ENCODE assay signal across 10 mouse cellular contexts in the genomic region with DNA sequence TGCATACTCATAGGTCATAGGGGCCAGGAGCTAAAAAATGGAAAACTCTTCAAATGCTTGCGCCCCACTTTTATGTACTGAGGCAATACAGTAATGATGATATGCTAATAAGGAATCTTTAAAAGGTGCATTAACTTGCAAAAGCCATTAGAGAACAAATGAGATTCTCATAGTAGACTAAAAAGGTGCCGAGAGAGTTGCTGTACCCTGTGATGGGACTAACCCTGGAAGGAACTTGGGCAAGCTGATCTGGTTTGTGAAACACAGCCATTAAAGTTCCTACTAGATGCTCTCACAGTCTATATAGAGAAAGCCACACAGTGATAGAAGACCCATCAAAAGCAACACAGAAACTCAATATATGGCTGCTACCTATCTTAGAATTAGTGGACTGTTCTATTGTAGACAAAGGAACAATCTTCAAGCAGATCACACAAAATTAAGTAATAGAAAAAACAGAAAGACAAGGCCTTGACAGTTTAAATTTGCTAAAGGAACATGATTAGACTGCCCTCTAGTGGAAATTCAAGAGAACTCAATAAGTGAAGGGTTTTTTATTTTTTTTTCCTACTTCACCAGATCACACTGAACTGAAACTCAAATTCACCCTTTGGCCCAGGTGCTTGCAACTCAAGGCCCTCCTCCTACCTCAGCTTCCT. TPM values are rescaled to one million over a fixed set of nuclear protein-coding genes. Genes with fewer than 3 reads are reported as not detected.
DNase-seq lines count a peak whose midpoint lies in the region; ATAC-seq and TF ChIP-seq lines count a peak whose summit lies in the region.
"Had no signal": no experiment of that assay in that cellular context is flagged by ENCODE, and none has a peak within 500 bp of the region (broad histone marks: within the 10 kb centered on the region; RNA-seq: fewer than 3 reads in every experiment).

No protein-coding gene starts in this region.

- no peak for TF ChIP-seq POLR2A in heart, adult 2 months (IDR thresholded peaks at IDR 0.05; ENCODE audit: insufficient read depth, low read depth, low read length)

- H3K4me3 ChIP-seq in heart, adult 2 months = no peak overlapping the region
- H3K4me3 ChIP-seq: erythroblast, embryonic 14.5 days had no signal

- intact Hi-C loops in heart, adult 2 months (cut with DNase I) = loop anchor here (5.0 to 10.0 kb wide), 2 partner anchors 1113 to 1180 kb away; no protein-coding TSS in a partner anchor

- no peaks in the 10 kb centered on the region for H3K27me3 ChIP-seq in heart, adult 2 months (ENCODE audit: control insufficient read depth, insufficient read depth, low read length)

- no peaks in the 10 kb centered on the region; the same call in 1 of the 2 replicates for H3K36me3 ChIP-seq in heart, adult 2 months (ENCODE audit: control insufficient read depth, insufficient read depth, low read length)

- no peak overlapping the region for H3K9ac ChIP-seq in heart, adult 2 months (ENCODE audit: low read depth, low read length)

- no peaks in the 10 kb centered on the region for H3K79me2 ChIP-seq in heart, adult 2 months (replicated peaks; ENCODE audit: control insufficient read depth, insufficient read depth, low read length)

- no peak for TF ChIP-seq EP300 in heart, adult 2 months (IDR thresholded peaks at IDR 0.05; ENCODE audit: insufficient read depth, low read depth, low read length)

- peak; percentile 93 for TF ChIP-seq CTCF in heart, adult 2 months (IDR thresholded peaks at IDR 0.05)

- 80% methylated on average over 2 of the region's 2 CpGs for WGBS in heart, adult 2 months

- H3K27ac ChIP-seq in heart, adult 2 months = no peak overlapping the region

- no peak for DNase-seq in heart, adult 2 months
- no peak for DNase-seq in heart, adult 9 months (ENCODE audit: low spot score in 2 of 2)
- peak; percentile 57 for DNase-seq in CD4-positive, CD25-positive, alpha-beta regulatory T cell, adult 2 months (ENCODE audit: low read depth, low spot score)
- DNase-seq in layer of hippocampus, adult 11-12 months (ENCODE audit: low spot score) = no peak
- DNase-seq in lung, postnatal 14 days = no peak
- no peak for DNase-seq in gastrocnemius, postnatal 4 days (ENCODE audit: low spot score in 2 of 2)
- DNase-seq: kidney, postnatal 36 days had no signal

- H3K4me1 ChIP-seq in heart, adult 2 months (ENCODE audit: control insufficient read depth, insufficient read depth, low read length) = peaks cover 2% of the 10 kb centered on the region

- ATAC-seq in common myeloid progenitor, adult 5-6 weeks (replicated peaks; ENCODE audit: low read depth, poor library complexity, severe bottlenecking) = peak; percentile 37
- ATAC-seq in megakaryocyte progenitor cell, adult 5-6 weeks (replicated peaks; ENCODE audit: poor library complexity) = peak; percentile 55

RNA-seq across cellular contexts. Expression of gene Dtnbp1, which starts 24.3 kb away (rescaled TPM):
- total RNA-seq in heart, adult 2 months (2021) = 100 to 1,000 TPM; 107 to 139 TPM
- 122 and 163 TPM in 2 replicates for polyA plus RNA-seq in heart, adult 2 months (2012; rRNA removed)
- total RNA-seq in common myeloid progenitor, adult 5-6 weeks (2017) = 91.8 and 109 TPM in 2 replicates
- total RNA-seq in megakaryocyte progenitor cell, adult 5-6 weeks (2015) = 89.4 and 94.5 TPM in 2 replicates
- total RNA-seq in megakaryocyte progenitor cell, adult 5-6 weeks (2017) = 98.2 and 104 TPM in 2 replicates
- 10 to 100 TPM; 35.2 to 37.5 TPM for total RNA-seq in gastrocnemius, postnatal 4 days (2021)
